Mouse (Mus musculus) brain, embryonic 14.5 days (tissue): ENCODE results near the gene Cd209g.

Experiments
- CTCF ChIP-seq: fragments of 200-500 bp; IDR thresholded peaks from 2 replicates; pipeline ENCODE4 v1.5.1; 2012; ENCODE audit warnings: inconsistent platforms, mild to moderate bottlenecking, moderate library complexity, borderline replicate concordance; ENCODE audit not compliant: insufficient read depth, insufficient read length; ENCODE audit errors: extremely low read depth
- POLR2A ChIP-seq: fragments of 200-500 bp; IDR thresholded peaks from 2 replicates; pipeline ENCODE4 v1.6.1; 2012; ENCODE audit warnings: mild to moderate bottlenecking, inconsistent platforms, borderline replicate concordance; ENCODE audit not compliant: poor library complexity, insufficient read depth, insufficient read length, severe bottlenecking; ENCODE audit errors: extremely low read depth

- TF ChIP-seq CTCF (no peak), POLR2A (no peak)
Measured at GRCm38 (mm10) chr8:4172486-4172885, 38.6 kb downstream of the Cd209g start.
